Mouse (Mus musculus) heart, adult 2 months (tissue): ENCODE data around the gene Ttc37.

ENCODE experiments used
- CTCF ChIP-seq: fragments of 200-600 bp; IDR thresholded peaks from 2 replicates; pipeline ENCODE4 v1.8.1; 2022; ENCODE audit warnings: antibody characterized with exemption, mild to moderate bottlenecking, moderate library complexity
- POLR2A ChIP-seq: fragments of 200-500 bp; IDR thresholded peaks from 2 replicates; pipeline ENCODE4 v1.6.1; 2011; ENCODE audit warnings: mild to moderate bottlenecking, low read depth, low read length, control low read depth; ENCODE audit not compliant: insufficient read depth

DNA sequence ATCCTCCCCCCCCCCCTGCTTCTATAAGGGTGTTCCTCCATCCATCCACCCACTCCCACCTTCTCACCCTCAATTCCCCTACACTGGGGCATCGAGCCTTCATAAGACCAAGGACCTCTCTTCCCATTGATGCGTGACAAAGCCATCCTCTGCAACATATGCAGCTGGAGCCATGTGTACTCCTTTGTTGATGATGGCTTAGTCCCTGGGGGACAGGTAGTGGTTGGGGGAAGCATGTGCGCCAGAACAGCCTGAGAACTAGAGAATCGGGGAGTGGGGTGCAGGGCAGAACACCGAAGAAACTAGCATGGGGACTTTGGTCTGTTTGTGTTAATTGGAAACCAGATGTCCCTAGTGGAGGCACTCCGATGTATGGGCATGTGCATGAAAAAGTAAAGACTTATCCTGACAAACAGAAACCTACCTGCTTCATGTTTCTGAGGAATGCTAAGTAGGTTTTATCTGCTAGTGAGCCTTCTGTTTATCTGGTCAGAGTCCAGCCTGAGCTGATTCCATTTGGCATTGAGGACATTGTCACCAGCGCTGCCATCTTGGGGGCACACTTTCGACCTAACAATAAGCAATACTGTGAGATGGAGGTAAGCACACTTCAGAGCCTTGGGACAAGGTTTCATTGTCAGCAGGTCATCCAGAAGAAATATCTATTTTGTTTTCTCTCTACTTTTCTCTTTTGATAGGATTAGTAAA is 97.1 kb downstream of the Ttc37 start:
- no peak for TF ChIP-seq CTCF
- no peak for TF ChIP-seq POLR2A
